Mouse (Mus musculus) adipocyte (in vitro differentiated cells): ENCODE results near the gene Krt7.
A peak's percentile ranks its signal among the peaks of the same experiment; 100 is the strongest.

Experiments
- DNase-seq: peaks from one replicate; pipeline ENCODE4 v3.0.0-alpha.2; 2016; ENCODE audit warnings: low spot score

Krt7 gene

DNA sequence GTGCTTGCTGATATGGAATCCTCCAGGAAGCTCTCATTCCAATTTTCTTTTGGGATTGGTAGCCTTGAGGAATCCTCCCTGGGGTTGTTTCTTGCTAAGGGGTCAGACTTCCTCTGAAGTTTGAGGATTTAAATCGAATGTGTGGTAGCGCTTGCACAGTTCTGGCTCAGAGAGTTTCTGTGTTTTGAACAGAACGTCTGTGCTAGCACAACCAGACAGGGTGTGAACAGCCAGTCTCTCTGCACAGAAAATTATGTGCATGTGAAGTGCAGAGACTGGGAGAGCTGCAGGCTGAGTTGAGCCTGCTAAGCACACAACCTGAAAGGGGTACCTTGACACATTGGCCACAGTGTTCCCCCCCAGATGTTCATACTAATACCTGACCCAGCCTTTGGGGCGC lies 30.0 kb downstream of the Krt7 start:
- DNase-seq = no peak

DNA sequence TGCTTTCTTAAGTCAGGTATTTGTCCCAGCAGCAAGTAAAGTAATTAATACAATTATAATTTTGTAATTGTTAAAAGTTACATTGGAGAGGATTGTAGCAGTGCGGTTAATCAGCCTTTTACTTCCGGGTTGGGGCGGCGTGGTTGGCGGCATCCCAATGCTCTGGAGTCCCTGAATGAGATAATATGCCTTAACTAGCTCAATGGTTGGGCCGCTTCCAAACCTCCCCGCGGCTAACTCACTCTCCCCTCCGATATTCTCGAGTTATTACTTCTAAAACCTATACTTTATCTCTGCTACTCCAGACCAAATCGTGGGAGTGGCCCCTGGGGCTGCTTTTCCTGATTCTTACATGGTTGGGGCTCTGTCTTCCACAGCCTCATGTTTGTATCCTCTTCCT lies 35.7 kb downstream of the Krt7 start:
- no peak for DNase-seq

DNA sequence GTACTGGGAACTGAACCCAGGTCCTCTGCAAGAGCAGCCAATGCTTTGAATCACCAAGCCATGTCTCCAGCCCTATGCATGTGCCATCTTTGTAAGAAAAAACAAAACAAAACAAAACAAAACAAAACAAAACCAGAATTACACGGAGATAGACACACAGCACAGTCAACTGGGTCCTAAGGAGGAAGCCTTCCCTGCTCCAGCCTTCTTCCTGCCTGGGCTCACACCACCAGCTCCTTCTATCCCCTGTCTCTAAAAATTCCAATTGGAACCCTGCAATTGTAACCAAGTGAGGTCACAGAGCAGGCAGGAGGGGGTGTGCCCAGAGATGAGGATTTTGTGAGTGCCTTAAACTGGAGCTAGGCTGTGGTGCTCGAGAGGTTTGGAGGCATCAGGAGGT lies 36.6 kb downstream of the Krt7 start, which contains the start of gene Krt88:
Gene Krt88, plus strand, starts transcription at position 301 of the 400 bp plus-strand sequence.
- no peak for DNase-seq

DNA sequence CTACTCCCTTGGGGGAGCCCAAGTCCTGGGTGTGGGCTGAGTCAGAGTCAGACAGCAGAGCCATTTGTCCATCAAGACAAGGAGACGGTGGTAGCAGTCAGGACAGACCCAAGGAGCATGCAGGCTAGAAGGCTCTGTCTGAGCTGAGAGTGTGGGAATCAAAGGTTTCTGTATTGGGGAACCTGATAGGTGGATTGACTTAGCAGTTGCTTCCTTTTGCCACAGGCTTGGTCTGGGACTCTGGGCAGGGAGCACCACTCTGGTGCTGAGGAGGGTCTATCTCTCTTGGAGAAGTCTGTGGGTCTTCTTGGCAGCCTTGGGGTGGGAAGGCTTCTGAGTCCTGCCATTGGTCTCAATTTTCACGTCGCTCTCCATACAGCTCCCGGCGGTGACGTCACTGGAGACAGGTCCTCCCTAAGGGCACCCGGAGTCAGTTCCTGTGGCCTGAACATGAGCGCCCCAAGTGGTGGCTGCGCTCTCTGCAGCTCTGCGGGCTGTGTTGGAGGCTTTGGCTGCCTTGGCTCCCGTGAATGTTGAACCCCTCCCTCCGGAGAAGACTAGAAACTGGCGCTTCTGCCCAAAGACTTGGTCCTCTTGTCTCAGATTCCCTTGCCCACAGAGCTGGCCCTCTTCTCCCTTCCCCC lies 42.4 kb downstream of the Krt7 start:
- no peak for DNase-seq

DNA sequence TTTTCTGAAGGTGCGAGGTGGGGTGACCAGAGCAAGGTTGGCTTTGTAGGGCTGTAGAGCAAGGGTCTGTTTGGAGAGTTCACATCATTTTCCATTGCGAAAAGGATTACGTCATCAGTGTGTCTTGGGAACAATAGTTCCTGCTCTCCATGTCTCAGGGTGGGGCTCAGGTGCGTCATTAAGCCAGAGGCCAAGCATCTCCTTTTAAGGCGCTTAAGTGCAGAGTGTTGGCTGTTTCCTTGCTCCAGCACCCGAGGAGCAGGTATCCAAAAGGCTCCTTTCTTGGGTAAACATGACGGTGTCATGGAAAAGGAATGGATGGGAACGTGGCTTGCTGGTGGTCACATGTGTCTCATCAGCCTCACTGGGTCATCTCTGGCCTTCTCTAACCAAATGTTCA lies 43.9 kb downstream of the Krt7 start:
- no peak for DNase-seq

DNA sequence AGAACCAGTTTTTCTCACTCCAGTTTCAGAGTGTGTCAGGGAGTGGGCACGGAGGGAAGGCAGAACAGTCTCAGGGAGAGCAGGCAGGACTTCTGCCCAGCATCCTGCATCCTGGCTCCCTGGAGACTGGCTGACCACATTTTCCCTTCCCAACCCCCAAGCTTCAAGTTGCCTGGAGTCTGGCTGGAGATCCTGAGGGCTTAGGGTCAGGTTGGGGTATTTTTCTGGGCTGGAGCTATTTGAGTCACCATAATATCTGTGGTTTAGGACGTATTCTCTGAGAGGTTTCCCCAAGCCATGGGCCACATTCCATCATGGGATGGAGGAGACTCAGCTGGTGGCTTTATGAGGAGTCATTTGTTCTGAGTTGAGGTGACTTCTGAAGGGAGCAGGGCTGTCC lies 44.4 kb downstream of the Krt7 start:
- DNase-seq = no peak

DNA sequence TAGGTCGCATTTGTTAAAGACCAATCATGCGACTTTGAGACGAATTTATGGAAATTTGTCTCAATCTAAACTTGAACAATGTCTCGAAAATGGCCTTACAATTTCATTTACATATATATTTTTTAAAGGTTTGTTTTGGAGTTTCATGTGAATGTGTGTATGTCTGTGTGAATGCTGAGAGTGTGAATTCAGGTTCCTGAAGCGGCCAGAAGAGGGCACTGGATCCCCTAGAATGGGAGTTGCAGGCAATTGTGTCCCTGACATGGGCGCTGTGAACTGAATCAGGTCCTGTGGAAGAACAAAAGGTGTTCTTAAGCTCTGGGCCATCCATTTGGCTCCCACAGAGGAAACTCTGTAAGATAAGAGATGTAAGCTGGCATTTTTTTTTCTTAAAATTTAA lies 45.0 kb downstream of the Krt7 start:
- DNase-seq = no peak

DNA sequence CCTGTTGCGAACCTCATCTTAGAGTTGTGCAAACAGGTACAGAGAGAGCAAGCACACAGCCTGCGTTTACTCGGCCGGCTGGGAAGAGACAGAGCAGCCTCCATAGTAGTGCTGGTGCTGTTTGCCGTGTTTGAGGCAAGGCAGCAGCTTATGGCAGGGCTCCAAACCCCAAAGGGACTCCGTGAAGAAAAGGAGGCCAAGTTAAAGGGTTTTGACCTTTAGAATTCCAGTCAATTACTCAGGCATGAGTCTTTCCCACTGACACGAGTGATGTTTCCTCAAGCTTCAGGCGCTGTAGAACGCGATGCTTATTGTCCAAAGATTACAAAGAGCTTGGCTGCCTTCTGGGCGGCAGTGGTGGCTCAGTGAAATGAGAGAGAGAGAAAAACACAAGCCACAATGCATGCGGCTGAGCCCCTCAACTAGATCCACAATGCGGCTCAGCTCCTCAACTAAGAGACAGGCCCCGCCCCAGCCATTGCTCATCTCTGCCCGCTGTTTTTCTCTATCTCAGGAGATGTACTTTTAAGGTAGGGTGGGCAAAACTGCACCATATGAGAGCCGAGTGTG lies 47.6 kb downstream of the Krt7 start:
- peak; percentile 76 for DNase-seq

DNA sequence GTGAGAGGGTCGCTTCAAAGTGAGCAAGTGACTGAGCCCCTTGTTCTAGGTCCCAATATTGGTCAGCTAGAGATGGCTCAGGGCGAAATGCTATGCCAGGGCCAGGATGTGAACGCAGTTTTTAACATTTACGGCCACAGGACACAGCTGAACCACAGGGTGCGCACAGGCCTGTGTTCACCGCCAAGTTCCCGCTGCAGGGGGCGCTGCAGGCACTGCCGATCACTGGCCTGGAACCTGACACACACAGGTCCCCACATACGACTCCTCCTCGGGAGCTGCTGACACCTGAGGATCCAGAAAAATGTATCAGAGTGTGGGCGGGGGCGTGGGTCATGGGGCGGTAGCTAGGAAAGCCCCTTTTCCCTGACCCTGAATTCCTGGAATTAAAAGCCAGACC lies 48.4 kb downstream of the Krt7 start:
- DNase-seq = no peak

DNA sequence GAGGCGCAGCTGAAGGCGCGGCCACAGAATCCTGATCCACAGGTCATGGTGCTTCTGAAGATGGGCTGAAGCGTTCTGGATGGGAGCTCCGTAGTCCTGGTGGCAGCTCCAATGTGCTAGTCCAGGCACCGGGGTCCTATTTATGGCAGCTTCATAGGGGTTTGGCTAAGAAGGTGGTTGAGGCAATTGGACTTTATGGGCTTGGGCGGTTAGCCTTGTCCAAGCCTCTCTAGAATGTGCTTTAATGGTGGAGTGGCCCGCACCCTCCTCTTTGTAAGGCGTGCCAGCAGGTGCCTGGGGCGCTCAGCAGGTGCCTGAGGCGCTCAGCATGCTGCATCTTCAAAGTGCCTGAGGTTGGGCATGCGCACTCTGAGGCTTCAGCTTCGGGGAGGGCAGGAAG lies 52.8 kb downstream of the Krt7 start, which contains the start of gene Krt81:
Gene Krt81, minus strand, starts transcription at position 101 of the 400 bp plus-strand sequence.
- no peak for DNase-seq

DNA sequence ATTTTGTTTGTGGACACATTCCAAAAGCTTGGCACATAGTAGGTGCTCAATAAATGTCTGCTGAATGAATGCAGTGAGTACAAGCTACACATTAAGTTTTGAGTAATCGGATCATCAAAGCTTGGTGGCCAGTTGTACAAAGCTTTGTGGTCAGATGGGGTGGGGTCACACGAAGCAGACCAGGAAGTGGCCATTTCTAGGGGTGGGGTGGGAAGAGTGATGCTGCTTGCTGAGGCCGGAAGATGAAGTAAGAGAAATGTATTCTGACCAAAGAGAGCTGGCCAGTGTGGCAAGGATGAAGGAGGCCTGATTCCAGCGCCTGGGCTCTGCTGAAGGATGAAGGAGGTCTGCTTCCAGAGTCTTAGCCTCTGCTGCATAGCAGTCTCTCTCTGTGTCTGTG lies 58.2 kb downstream of the Krt7 start:
- DNase-seq = no peak

DNA sequence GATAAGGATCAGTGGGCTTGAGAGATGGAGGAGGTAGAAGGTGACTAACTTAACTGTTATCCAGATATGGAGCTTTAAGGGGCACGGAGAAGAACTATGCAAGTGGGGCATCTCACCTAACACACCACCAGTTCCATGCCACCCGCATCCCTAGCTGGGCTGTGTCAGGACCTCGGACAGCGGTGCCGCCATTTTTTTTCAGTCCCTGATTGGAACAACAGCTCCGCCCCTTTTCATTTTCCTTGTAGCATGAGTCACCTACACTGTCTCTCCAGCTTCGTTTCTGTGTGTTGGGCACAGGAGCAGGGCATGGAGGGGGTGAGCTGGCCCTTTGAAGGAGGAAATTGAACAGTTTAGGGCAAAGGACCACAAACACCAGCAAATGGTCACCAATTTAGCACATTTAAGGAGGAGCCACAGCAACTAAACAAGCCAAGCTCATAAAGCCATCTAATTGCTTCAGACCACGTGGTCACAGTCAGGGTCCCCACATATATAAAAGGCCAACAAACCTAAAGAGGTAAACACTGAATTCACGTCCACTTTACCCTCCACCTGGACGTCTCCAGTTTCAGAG lies 62.2 kb downstream of the Krt7 start, which contains the start of gene Krt86:
Gene Krt86, plus strand, starts transcription at position 527 of the 577 bp plus-strand sequence.
- DNase-seq = peak; percentile 70

DNA sequence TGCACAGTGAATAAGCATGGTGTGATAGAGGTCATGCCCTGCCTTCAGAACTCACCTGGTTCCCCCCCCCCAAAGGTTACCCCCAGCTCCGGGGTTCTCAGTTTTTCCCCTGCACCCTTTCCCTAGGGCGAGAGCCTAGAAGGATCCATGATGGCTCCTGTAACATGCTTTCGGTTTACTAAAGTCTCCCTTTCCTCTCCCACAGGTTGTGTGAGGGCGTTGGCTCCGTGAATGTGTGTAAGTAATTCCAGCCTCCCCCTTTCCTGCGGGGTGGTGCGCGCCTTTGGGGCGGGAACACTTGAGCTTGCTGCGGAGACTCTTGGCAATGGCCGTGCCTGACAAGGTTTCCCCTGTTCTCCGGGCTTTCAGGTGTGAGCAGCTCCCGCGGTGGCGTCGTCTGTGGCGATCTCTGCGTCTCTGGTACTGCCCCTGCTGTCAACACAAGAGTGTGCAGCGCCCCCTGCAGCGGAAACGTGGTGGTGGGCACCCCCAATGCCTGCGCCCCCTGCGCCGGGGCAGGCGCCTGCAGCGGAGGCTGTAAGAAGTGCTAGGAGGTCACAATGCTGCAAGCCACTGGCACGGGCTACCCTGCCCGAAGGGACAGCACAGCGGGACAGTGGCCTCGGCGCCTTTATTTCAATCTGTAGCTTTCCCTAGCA lies 68.3 kb downstream of the Krt7 start:
- DNase-seq = no peak

DNA sequence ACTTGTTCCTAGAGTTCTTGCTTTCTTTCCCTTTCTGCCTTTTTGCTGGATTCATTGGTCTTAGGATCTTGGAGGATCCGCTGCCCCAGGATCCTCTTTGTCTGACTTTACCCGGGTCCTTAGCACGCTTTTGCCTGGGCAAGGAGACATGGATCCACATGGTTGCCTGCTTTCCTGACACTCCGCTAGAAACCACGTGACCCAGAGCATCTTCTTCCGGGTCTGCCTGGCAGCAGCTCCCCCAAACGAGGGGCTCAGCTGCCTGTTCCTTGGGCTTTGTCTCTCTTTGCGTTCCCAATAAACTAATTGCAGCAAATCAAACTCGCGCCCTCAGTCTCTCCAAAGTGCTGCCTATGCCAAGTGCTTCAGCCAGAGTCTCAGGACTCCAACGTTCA lies 68.8 kb downstream of the Krt7 start:
- DNase-seq = no peak
